Mouse (Mus musculus) heart, postnatal 0 days (tissue): ENCODE results near the gene Dact3. TPM values are rescaled to one million over a fixed set of nuclear protein-coding genes. Genes with fewer than 3 reads are reported as not detected.

Experiments
- ATAC-seq: fragments of 200-750 bp; cut with Nextera tagmentation; 2 replicates; pipeline ENCODE4 v1.8.0; 2017; ENCODE audit warnings: low read depth, moderate number of reproducible peaks, moderate library complexity; ENCODE audit not compliant: insufficient read depth
- DNase-seq: peaks from one replicate; pipeline ENCODE4 v3.0.0-alpha.2; 2016; ENCODE audit warnings: low spot score
- H3K27ac ChIP-seq: fragments of 300-500 bp; sonication (generic); 2 replicates; pipeline ENCODE4 v1.5.1; 2014; ENCODE audit warnings: low read depth, mild to moderate bottlenecking
- H3K27me3 ChIP-seq: fragments of 300-500 bp; sonication (generic); 2 replicates; pipeline ENCODE4 v1.6.1; 2014; ENCODE audit warnings: low read length, mixed read lengths; ENCODE audit not compliant: control insufficient read depth, insufficient read depth
- H3K36me3 ChIP-seq: fragments of 300-500 bp; sonication (generic); replicated peaks from 2 replicates; pipeline ENCODE4 v1.6.1; 2014; ENCODE audit warnings: low read length, mixed read lengths; ENCODE audit not compliant: control insufficient read depth, insufficient read depth
- H3K4me1 ChIP-seq: fragments of 300-500 bp; sonication (generic); 2 replicates; pipeline ENCODE4 v1.6.1; 2014; ENCODE audit warnings: antibody characterized with exemption; ENCODE audit not compliant: control insufficient read depth, insufficient read depth
- H3K4me2 ChIP-seq: fragments of 300-500 bp; sonication (generic); 2 replicates; pipeline ENCODE4 v1.6.1; 2014; ENCODE audit warnings: low read depth, mild to moderate bottlenecking, low read length, moderate library complexity
- H3K4me3 ChIP-seq: fragments of 300-500 bp; sonication (generic); 2 replicates; pipeline ENCODE4 v1.5.1; 2014; ENCODE audit warnings: low read depth, low read length
- H3K9ac ChIP-seq: fragments of 300-500 bp; sonication (generic); replicated peaks from 2 replicates; pipeline ENCODE4 v1.6.1; 2014; ENCODE audit warnings: low read depth, low read length, mixed read lengths
- H3K9me3 ChIP-seq: fragments of 300-500 bp; sonication (generic); replicated peaks from 2 replicates; pipeline ENCODE4 v1.6.1; 2016; ENCODE audit warnings: low read length; ENCODE audit not compliant: control insufficient read depth
- CTCF ChIP-seq: IDR thresholded peaks from 2 replicates; pipeline ENCODE4 v1.5.1; 2016; ENCODE audit warnings: antibody characterized with exemption, control low read depth, low read depth
- EP300 ChIP-seq: IDR thresholded peaks from 2 replicates; pipeline ENCODE4 v1.6.1; 2016; ENCODE audit warnings: antibody characterized with exemption, low read depth
- WGBS: fragments of 180-500 bp; shearing (Covaris S2); extraction: QIAGEN DNeasy Blood & Tissue Kit; methylation state at CpG from one replicate; pipeline ENCODE4 v1.1.7; 2014; 5-methylcytosine and 5-hydroxymethylcytosine counted together
- polyA plus RNA-seq: library from polyadenylated mRNA; unstranded; fragments of >200 nt; fragmentation: Nextera tagmentation; extraction: Ambion mirVana; gene quantifications from 2 replicates; pipeline ENCODE4 v1.2.1, GENCODE M21; 2015
- total RNA-seq: library from RNA; depleted of rRNA; stranded (reverse); fragments of >200 nt; gene quantifications from 2 replicates; pipeline ENCODE4 v1.2.3, GENCODE M21; 2014; ENCODE audit warnings: low replicate concordance

The Dact3 gene
- total and polyA plus RNA-seq, 2 experiments from 2014 or later: 3.8 to 69.6 TPM

GRCm38 (mm10) chr7:16914453-16915343 lies 39.6 kb downstream of the Dact3 start:
- no peak for ATAC-seq
- no peak overlapping the region for H3K9ac ChIP-seq
- H3K36me3 ChIP-seq: peaks cover 54% of the 10 kb centered on the region
- TF ChIP-seq EP300 (no peak), CTCF (no peak)
- no peak overlapping the region for H3K4me2 ChIP-seq
- H3K4me1 ChIP-seq: peaks cover 11% of the 10 kb centered on the region; the same call in 1 of the 2 replicates
- H3K27ac ChIP-seq: no peak overlapping the region
- H3K27me3 ChIP-seq: 0 out of 2 replicates have a peak, but pooled peaks cover 8% of the 10 kb centered on the region
- no peak overlapping the region for H3K4me3 ChIP-seq
- DNase-seq: no peak
- H3K9me3 ChIP-seq: no peaks in the 10 kb centered on the region
- WGBS: 83% methylated on average over 18 of the region's 18 CpGs

- 89% methylated on average over 32 of the region's 32 CpGs for WGBS
- Histone ChIP-seq H3K4me2 (no peak overlapping the region), H3K27me3 (0 out of 2 replicates have a peak, but pooled peaks cover 3% of the 10 kb centered on the region), H3K9me3 (no peaks in the 10 kb centered on the region), H3K4me3 (no peak overlapping the region), H3K4me1 (peaks cover 19% of the 10 kb centered on the region; the same call in 1 of the 2 replicates), H3K36me3 (peaks cover 61% of the 10 kb centered on the region), H3K9ac (no peak overlapping the region), H3K27ac (no peak overlapping the region)
- TF ChIP-seq EP300 (no peak), CTCF (no peak)
- ATAC-seq: no peak
- no peak for DNase-seq
Measured at GRCm38 (mm10) chr7:16915461-16916340, 40.6 kb downstream of the Dact3 start.

GRCm38 (mm10) chr7:16916342-16917265 lies 41.5 kb downstream of the Dact3 start:
- 52% methylated on average over 30 of the region's 30 CpGs for WGBS
- Histone ChIP-seq H3K4me2 (no peak overlapping the region), H3K9me3 (no peaks in the 10 kb centered on the region), H3K27ac (no peak overlapping the region), H3K27me3 (no peaks in the 10 kb centered on the region), H3K36me3 (peaks cover 61% of the 10 kb centered on the region), H3K4me3 (no peak overlapping the region), H3K9ac (no peak overlapping the region), H3K4me1 (peaks cover 28% of the 10 kb centered on the region)
- no peak for ATAC-seq
- TF ChIP-seq EP300 (no peak), CTCF (no peak)
- DNase-seq: no peak

DNA sequence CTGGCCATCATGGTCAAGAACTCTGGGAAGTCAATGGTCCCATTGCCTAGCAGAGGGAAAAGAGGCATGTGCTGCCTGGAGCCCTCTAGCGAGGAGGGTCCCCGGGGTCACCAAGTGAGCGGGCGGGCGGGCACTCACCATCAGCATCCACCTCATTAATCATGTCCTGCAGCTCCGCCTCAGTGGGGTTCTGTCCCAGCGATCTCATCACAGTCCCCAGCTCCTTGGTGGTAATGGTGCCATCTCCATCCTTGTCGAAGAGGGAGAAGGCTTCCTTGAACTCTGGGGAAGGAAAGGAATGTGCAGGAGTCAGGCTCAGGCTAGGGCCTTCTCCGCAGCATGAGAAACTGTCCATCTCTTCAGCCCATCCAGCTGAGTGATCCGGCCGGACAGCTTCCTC lies 42.3 kb downstream of the Dact3 start:
- H3K4me3 ChIP-seq: no peak overlapping the region
- no peak for DNase-seq
- H3K27me3 ChIP-seq: no peaks in the 10 kb centered on the region
- H3K4me2 ChIP-seq: no peak overlapping the region
- no peak overlapping the region for H3K9ac ChIP-seq
- peaks cover 61% of the 10 kb centered on the region for H3K36me3 ChIP-seq
- H3K27ac ChIP-seq: no peak overlapping the region
- no peak for ATAC-seq
- 79% methylated on average over 11 of the region's 11 CpGs for WGBS
- TF ChIP-seq CTCF (no peak), EP300 (no peak)
- peaks cover 36% of the 10 kb centered on the region for H3K4me1 ChIP-seq
- no peaks in the 10 kb centered on the region for H3K9me3 ChIP-seq

GRCm38 (mm10) chr7:16918014-16918413 lies 42.9 kb downstream of the Dact3 start:
- WGBS: 82% methylated on average over 9 of the region's 9 CpGs
- H3K4me1 ChIP-seq: peaks cover 42% of the 10 kb centered on the region
- no peak overlapping the region for H3K9ac ChIP-seq
- no peaks in the 10 kb centered on the region for H3K9me3 ChIP-seq
- no peak overlapping the region for H3K27ac ChIP-seq
- no peak overlapping the region for H3K4me3 ChIP-seq
- no peak overlapping the region for H3K4me2 ChIP-seq
- no peak for TF ChIP-seq EP300
- no peak for TF ChIP-seq CTCF
- DNase-seq (no peak), ATAC-seq (no peak)
- no peaks in the 10 kb centered on the region for H3K27me3 ChIP-seq
- H3K36me3 ChIP-seq: peaks cover 61% of the 10 kb centered on the region
